Mouse (Mus musculus): ENCODE measurements around the gene Rab22a.

GRCm38 (mm10) chr2:173678593-173678992 is 19.0 kb downstream of the Rab22a start:
- TF ChIP-seq CTCF (IDR thresholded peaks at IDR 0.05) = no peak
- no peak for TF ChIP-seq EP300 (IDR thresholded peaks at IDR 0.05)

All from lung, postnatal 0 days (tissue).